Mouse (Mus musculus) ES-Bruce4 (cell line): ENCODE results near the gene Fcmr.

Experiments
- CTCF ChIP-seq: IDR thresholded peaks from one replicate; pipeline ENCODE4 v1.8.1; 2011; ENCODE audit warnings: low read depth, low read length
- EP300 ChIP-seq: IDR thresholded peaks from 2 replicates; pipeline ENCODE4 v1.6.1; 2011; ENCODE audit warnings: low read depth, low read length; ENCODE audit not compliant: insufficient read depth

DNA sequence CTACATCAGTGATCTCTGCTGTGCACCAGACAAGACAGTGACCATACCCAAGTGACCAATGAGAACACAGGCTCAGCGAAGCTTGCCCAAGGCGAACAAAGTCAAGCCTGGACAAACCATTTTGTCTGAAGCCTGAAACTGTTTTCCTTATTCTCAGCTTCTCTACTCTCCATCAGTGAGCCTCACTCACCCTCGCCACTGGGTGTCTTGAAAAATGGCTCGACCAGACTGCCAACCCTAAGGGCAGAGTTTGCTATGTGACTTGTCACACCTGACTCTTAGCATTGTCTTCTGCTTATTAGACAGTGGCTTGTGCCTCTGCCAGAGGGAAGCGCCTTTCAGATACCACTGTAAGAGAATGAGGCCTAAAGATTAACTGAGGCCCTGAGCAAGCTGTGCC lies 728 bp upstream of the Fcmr start:
- TF ChIP-seq CTCF (no peak), EP300 (no peak)
